Mouse (Mus musculus) lung, postnatal 36 days (tissue): ENCODE measurements around the gene Dchs1.
"Not testable (repeated sequence)": the region's sequence is repeated elsewhere in the genome, so short reads cannot be mapped to it uniquely, and the experiment has no call there.

Experiments used
- DNase-seq: peaks from one replicate; pipeline ENCODE4 v3.0.0; 2022; ENCODE audit warnings: mixed read lengths

Dchs1 gene

GRCm38 (mm10) chr7:105783861-105784260 is 3.6 kb downstream of the Dchs1 start:
- no peak for DNase-seq

GRCm38 (mm10) chr7:105778553-105779265 is 8.7 kb downstream of the Dchs1 start:
- peak; percentile 70 for DNase-seq

GRCm38 (mm10) chr7:105777797-105778552 is 9.5 kb downstream of the Dchs1 start:
- DNase-seq, result peak; percentile 63

GRCm38 (mm10) chr7:105777316-105777715 is 10.1 kb downstream of the Dchs1 start:
- DNase-seq, result no peak

- DNase-seq, result no peak
Measured at GRCm38 (mm10) chr7:105776026-105776425, 11.4 kb downstream of the Dchs1 start.

GRCm38 (mm10) chr7:105774661-105775060 is 12.8 kb downstream of the Dchs1 start:
- DNase-seq, result no peak

GRCm38 (mm10) chr7:105773041-105773440 is 14.4 kb downstream of the Dchs1 start:
- no peak for DNase-seq

GRCm38 (mm10) chr7:105772331-105772730 is 15.1 kb downstream of the Dchs1 start:
- no peak for DNase-seq

GRCm38 (mm10) chr7:105769959-105770358 is 17.5 kb downstream of the Dchs1 start:
- no peak for DNase-seq

- peak; percentile 33 for DNase-seq
Measured at GRCm38 (mm10) chr7:105767729-105768165, 19.7 kb downstream of the Dchs1 start.

GRCm38 (mm10) chr7:105764331-105764730 is 23.1 kb downstream of the Dchs1 start:
- no peak for DNase-seq

GRCm38 (mm10) chr7:105762517-105763270 is 24.8 kb downstream of the Dchs1 start:
- no peak for DNase-seq

- no peak for DNase-seq
Measured at GRCm38 (mm10) chr7:105761813-105762484, 25.5 kb downstream of the Dchs1 start.

GRCm38 (mm10) chr7:105753281-105753680 is 34.2 kb downstream of the Dchs1 start:
- no peak for DNase-seq

GRCm38 (mm10) chr7:105752716-105753115 is 34.7 kb downstream of the Dchs1 start:
- DNase-seq, result no peak

- DNase-seq, result peak; percentile 97
Measured at GRCm38 (mm10) chr7:105751491-105752433, 35.7 kb downstream of the Dchs1 start, which contains the start of gene Tpp1. Gene Tpp1, minus strand, starts transcription at chr7:105752235.

GRCm38 (mm10) chr7:105747776-105748175 is 39.7 kb downstream of the Dchs1 start:
- no peak for DNase-seq

- peak; percentile 93 for DNase-seq
Measured at GRCm38 (mm10) chr7:105743926-105744590, 43.4 kb downstream of the Dchs1 start, which contains the start of gene Taf10. Gene Taf10, minus strand, starts transcription at chr7:105744361.

- DNase-seq, result not testable (repeated sequence)
Measured at GRCm38 (mm10) chr7:105743246-105743925, 44.1 kb downstream of the Dchs1 start.

- not testable (repeated sequence) for DNase-seq
Measured at GRCm38 (mm10) chr7:105742539-105743215, 44.8 kb downstream of the Dchs1 start.
